Mouse (Mus musculus) hindbrain, embryonic 12.5 days (tissue): Measurements from ENCODE around the gene Nptx1. TPM values are rescaled to one million over a fixed set of nuclear protein-coding genes. Genes with fewer than 3 reads are reported as not detected.
A peak's percentile ranks its signal among the peaks of the same experiment; 100 is the strongest.

Experiments used
- ATAC-seq: fragments of 200-750 bp; cut with Nextera tagmentation; 2 replicates; pipeline ENCODE4 v1.8.0; 2017; ENCODE audit warnings: moderate TSS enrichment; ENCODE audit not compliant: low FRiP score
- H3K27ac ChIP-seq: fragments of 300-500 bp; sonication (generic); 2 replicates; pipeline ENCODE4 v1.5.1; 2016; ENCODE audit warnings: mild to moderate bottlenecking
- H3K27me3 ChIP-seq: fragments of 300-500 bp; sonication (generic); 2 replicates; pipeline ENCODE4 v1.6.1; 2016; ENCODE audit warnings: mild to moderate bottlenecking
- H3K36me3 ChIP-seq: fragments of 300-500 bp; sonication (generic); 2 replicates; pipeline ENCODE4 v1.6.1; 2016; ENCODE audit warnings: mild to moderate bottlenecking
- H3K4me1 ChIP-seq: fragments of 300-500 bp; sonication (generic); 2 replicates; pipeline ENCODE4 v1.6.1; 2016
- H3K4me2 ChIP-seq: fragments of 300-500 bp; sonication (generic); replicated peaks from 2 replicates; pipeline ENCODE4 v1.6.1; 2016; ENCODE audit warnings: mild to moderate bottlenecking
- H3K4me3 ChIP-seq: fragments of 300-500 bp; sonication (generic); 2 replicates; pipeline ENCODE4 v1.5.1; 2016; ENCODE audit warnings: mild to moderate bottlenecking
- H3K9ac ChIP-seq: fragments of 300-500 bp; sonication (generic); 2 replicates; pipeline ENCODE4 v1.6.1; 2016; ENCODE audit warnings: mild to moderate bottlenecking, moderate library complexity
- H3K9me3 ChIP-seq: fragments of 300-500 bp; sonication (generic); replicated peaks from 2 replicates; pipeline ENCODE4 v1.6.1; 2016; ENCODE audit warnings: mild to moderate bottlenecking
- WGBS: fragments of 180-500 bp; shearing (Covaris S2); methylation state at CpG from one replicate; pipeline ENCODE4 v1.1.7; 2016; 5-methylcytosine and 5-hydroxymethylcytosine counted together
- polyA plus RNA-seq: library from polyadenylated mRNA; unstranded; fragments of >200 nt; fragmentation: Nextera tagmentation; extraction: Ambion mirVana; gene quantifications from 2 replicates; pipeline ENCODE4 v1.2.1, GENCODE M21; 2016

Nptx1 gene
- polyA plus RNA-seq, 1 experiment from 2014 or later: 14.8 TPM

DNA sequence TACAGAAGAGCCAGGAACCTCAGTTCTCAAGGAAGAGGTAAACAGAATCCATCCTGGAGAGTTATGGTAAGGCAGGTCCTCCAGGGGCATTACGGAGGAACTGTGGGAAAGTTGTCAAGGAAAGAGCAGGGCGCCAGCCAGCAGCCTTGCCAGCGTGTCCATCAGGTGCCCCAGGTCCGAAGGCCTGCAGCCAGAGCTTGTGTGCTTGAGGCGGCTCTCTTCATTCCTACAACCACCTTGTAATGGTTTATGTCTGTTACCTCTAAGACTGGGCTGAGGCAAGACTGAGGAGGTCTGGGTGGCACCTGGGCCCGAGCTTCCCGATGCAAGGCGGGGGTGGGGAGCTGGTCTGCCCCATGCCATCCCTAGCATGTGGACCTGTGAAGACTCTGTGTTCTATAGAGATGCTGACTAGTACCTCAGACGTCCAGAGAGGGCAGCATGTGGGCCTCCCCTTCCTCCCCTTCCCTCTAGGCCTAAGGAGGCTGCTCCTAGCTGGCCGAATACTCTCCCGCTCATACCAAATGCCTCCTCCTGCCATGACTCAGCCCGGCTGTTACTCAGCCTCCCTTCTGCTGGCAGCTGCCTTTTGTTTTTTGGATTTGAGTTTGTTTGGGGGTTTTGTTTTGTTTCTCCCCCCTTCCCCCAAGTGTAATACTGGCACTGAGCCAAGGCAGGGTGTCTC, 30.7 kb downstream of the Nptx1 start:
- H3K4me1 ChIP-seq: peaks cover 45% of the 10 kb centered on the region
- 68% methylated on average over 12 of the region's 12 CpGs for WGBS
- no peak overlapping the region for H3K4me2 ChIP-seq
- no peaks in the 10 kb centered on the region for H3K27me3 ChIP-seq
- ATAC-seq: 0 out of 2 replicates have a peak, but pooled peaks have one; percentile 7
- no peak overlapping the region for H3K4me3 ChIP-seq
- no peak overlapping the region for H3K9ac ChIP-seq
- 0 out of 2 replicates have a peak overlapping the region, but pooled peaks have one; percentile 2 for H3K27ac ChIP-seq
- H3K36me3 ChIP-seq: no peaks in the 10 kb centered on the region
- H3K9me3 ChIP-seq: no peaks in the 10 kb centered on the region

DNA sequence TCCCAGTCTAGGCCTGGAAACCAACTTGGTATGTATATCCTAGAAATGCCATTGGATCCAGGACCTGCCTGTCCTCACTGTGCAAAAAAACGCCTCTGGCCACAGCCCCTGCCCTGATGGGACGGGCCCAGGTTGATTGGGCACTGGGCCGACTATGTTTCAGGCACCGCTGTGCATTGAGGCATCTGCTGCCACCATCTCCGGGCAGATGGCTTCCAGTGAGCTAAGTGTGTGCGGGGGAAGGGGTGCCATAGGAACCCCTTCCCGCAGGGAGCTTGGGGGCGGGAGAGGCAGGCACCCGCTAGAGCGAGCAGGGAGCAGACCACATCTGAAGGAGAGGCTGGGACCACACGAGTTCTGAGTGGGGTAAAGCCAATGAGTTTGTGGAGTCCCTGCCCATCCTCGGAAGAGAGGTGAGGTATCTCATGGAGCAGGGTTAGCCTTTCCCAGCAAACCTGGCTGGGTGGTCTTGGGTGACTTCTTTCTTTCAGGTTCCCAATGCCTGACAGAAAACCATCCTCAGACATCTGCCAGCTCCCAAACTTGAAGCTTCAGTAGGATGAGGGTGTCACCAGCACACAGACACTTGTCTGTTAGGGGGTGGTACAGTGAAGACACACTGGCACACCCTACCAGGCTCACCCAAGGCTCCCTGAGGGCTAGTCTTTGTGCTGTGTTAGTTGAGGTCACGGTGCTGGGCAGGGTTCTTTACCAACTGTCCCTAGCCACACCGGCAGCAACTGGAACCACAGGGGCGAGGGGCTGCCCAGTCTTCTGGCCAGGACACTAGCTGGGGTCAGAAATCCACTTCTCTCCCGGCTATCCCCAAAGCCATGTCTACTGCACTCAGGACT, 31.5 kb downstream of the Nptx1 start:
- H3K27ac ChIP-seq: peak overlapping the region; percentile 84

DNA sequence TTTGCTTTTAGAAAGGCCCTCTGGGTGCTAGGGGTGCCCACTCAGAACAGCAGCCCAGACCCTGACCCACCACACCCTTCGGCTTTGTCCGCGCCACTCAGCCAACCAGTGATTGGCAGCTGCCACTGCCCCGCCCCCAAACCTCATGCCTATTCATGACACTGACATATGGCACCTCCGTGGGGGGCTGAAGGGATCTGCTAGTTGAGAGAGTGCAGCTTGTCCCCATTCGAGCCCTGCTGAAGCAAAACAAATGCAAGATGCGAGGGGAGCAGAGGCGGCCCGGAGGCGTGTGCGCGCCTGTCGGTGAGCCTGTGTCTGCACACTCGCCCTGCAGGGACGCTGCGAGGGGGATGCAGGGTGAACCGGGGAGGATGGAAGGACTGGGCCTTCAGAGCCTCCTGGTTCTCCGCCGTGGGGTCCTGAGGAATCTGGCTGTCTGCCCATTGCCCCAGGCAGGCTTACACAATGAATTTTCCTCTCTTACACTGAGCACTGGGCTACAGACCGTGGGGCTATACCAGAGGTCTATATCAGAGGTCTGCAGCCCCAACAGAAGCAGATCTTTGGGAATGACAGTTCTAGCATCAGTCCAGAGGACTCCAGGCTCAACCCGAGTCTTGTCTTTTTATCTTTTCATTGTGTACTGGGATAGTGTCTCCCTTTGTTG, 32.5 kb downstream of the Nptx1 start:
- Histone ChIP-seq H3K4me1 (peaks cover 58% of the 10 kb centered on the region), H3K4me3 (peak overlapping the region; percentile 16), H3K27ac (peak overlapping the region; percentile 84), H3K36me3 (no peaks in the 10 kb centered on the region), H3K27me3 (no peaks in the 10 kb centered on the region; the same call in 1 of the 2 replicates), H3K9ac (peak overlapping the region; percentile 33; the same call in 1 of the 2 replicates), H3K9me3 (no peaks in the 10 kb centered on the region), H3K4me2 (peak overlapping the region; percentile 44)
- ATAC-seq: peak; percentile 75
- 3% methylated on average over 21 of the region's 21 CpGs for WGBS

More for the DNA sequence above, 31.5 kb downstream of the Nptx1 start:
- H3K9ac ChIP-seq: no peak overlapping the region; the same call in 1 of the 2 replicates
- H3K27me3 ChIP-seq: no peaks in the 10 kb centered on the region
- H3K9me3 ChIP-seq: no peaks in the 10 kb centered on the region
- peaks cover 49% of the 10 kb centered on the region for H3K4me1 ChIP-seq
- H3K36me3 ChIP-seq: no peaks in the 10 kb centered on the region
- H3K4me3 ChIP-seq: no peak overlapping the region
- ATAC-seq: peak; percentile 31
- no peak overlapping the region for H3K4me2 ChIP-seq
- WGBS: 63% methylated on average over 16 of the region's 16 CpGs

DNA sequence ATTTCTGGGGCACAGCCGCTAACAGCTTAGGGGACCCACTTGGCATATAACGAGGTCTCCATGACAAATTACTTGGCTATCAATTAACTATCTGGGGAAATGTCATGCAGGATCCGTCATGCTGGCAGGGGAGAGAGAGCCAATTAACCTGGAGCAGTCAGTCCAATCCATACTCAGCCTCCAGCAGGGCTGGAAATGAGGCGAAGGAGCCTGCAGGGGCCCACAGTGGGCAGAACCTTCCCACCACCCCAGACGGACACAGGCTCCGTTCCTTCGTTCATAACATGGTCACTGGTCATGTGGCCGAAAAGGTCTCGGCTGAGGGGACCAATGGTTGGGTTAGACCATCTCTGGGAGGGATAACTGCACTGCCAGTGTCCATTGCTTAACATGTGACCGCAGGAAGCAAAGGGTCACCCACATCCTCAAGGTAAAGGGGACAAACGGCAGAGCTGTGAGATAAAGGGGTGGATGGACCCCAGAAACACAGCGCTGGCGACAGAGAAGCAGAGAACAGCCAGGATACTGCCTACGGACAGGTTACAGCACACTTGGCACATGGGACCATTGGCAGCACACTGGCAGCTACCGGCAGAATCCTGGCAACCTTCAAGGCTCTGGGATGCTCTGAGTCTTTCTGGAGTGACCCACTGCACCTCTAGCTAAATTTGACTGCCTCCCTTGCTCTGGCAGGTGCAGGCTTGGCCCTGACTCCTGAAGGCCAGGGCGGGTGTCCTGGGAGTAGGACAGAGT, 33.3 kb downstream of the Nptx1 start:
- no peak overlapping the region for H3K4me3 ChIP-seq
- H3K27ac ChIP-seq: peak overlapping the region; percentile 84
- peak overlapping the region; percentile 44 for H3K4me2 ChIP-seq
- H3K27me3 ChIP-seq: no peaks in the 10 kb centered on the region; the same call in 1 of the 2 replicates
- H3K36me3 ChIP-seq: no peaks in the 10 kb centered on the region
- WGBS: 39% methylated on average over 16 of the region's 16 CpGs
- peak; percentile 9 for ATAC-seq
- peak overlapping the region; percentile 33; the same call in 1 of the 2 replicates for H3K9ac ChIP-seq
- H3K4me1 ChIP-seq: peaks cover 65% of the 10 kb centered on the region
- no peaks in the 10 kb centered on the region for H3K9me3 ChIP-seq

DNA sequence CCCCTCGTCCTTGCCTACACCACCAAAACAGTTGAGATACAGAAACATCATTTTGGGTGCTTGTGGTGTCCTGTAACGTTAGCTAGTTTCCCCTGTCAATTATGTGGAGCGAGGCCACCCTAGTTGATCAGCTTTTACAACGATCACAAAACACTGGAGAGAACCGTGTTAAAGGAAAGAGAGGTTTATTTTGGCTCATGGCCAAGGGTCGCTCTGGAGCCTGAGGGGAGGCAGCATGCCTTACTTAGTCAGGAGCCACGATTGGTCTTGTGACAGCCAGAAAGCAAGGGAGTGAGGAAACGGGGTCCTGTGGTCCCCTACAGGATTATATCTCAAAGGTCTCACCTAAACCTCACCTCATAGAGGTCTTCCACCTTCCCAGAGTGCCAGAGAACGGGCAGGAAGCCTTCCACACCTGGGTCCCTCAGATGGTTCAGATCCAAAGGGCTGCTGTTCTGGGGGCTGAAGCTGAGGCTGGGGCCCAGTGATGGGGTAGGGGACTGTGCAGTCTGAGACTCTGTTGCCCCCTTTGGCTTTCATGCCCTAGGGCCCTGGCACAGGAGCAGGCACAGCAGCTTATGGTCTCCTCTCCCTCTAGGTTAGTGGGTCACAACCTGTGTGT, 34.4 kb downstream of the Nptx1 start:
- Histone ChIP-seq H3K36me3 (peaks cover 4% of the 10 kb centered on the region; the same call in 1 of the 2 replicates), H3K4me3 (no peak overlapping the region), H3K4me1 (peaks cover 76% of the 10 kb centered on the region), H3K27ac (peak overlapping the region; percentile 84), H3K4me2 (no peak overlapping the region), H3K9ac (no peak overlapping the region), H3K9me3 (no peaks in the 10 kb centered on the region), H3K27me3 (no peaks in the 10 kb centered on the region; the same call in 1 of the 2 replicates)
- whole genome bisulfite sequencing: 51% methylated on average over 9 of the region's 9 CpGs
- ATAC-seq: no peak

DNA sequence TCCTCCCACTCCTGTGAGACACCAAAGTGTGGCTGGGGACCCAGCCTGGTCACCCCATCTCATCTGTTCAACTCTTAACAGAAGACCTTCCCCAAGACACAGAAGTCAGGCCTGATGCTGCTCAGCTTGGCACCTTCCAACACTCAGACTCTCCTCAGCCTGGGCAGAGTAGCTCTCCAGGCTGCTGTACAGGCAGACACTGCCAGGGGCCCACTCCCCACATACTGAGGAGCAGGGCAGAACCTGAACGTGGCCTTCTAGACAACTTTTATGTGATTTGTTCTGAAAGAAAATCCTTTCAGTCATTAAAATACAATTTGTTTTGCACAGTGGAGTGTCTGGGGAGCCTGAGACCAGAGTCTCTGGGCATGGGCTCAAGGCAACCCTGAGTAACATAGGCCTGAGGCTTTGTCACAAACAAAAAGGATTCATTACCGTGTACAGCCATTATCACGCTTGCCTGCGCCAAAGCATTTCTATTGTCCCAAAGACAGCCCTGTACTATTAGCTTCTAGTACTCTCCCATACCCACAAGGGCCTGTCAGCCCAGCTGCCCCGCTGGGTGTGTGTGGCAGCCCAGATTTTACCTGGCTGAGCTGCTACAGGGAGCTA, 38.3 kb downstream of the Nptx1 start:
- Histone ChIP-seq H3K27ac (peak overlapping the region; percentile 82), H3K4me2 (no peak overlapping the region), H3K4me3 (no peak overlapping the region), H3K27me3 (no peaks in the 10 kb centered on the region; the same call in 1 of the 2 replicates), H3K4me1 (peaks cover 56% of the 10 kb centered on the region), H3K9me3 (no peaks in the 10 kb centered on the region), H3K36me3 (peaks cover 26% of the 10 kb centered on the region), H3K9ac (no peak overlapping the region)
- WGBS: 38% methylated on average over 5 of the region's 5 CpGs
- ATAC-seq: peak; percentile 67

DNA sequence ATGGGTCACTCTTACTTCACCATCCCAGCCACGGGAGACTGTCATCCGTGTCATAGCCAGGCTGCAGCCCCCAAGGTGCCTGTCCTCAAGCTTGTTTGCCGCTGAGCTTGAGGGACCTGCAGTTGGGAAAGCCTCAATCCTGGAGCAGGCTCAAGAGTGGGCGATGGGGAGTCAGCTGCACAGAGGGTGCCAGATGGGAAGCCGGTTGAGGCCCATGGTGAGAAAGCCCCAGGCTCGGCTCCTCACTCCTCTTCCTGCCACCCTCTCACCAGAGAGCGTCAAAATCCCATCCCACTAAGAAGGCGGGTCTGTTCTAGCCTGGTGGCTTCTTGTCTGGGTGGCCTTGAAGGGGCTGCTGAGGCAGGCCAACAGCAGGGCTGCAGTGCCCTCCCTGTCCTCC, 39.8 kb downstream of the Nptx1 start:
- 89% methylated on average over 8 of the region's 8 CpGs for WGBS
- Histone ChIP-seq H3K4me1 (peaks cover 45% of the 10 kb centered on the region), H3K27ac (no peak overlapping the region), H3K27me3 (no peaks in the 10 kb centered on the region; the same call in 1 of the 2 replicates), H3K9me3 (no peaks in the 10 kb centered on the region), H3K4me3 (no peak overlapping the region), H3K36me3 (peaks cover 32% of the 10 kb centered on the region), H3K9ac (no peak overlapping the region), H3K4me2 (no peak overlapping the region)
- no peak for ATAC-seq

DNA sequence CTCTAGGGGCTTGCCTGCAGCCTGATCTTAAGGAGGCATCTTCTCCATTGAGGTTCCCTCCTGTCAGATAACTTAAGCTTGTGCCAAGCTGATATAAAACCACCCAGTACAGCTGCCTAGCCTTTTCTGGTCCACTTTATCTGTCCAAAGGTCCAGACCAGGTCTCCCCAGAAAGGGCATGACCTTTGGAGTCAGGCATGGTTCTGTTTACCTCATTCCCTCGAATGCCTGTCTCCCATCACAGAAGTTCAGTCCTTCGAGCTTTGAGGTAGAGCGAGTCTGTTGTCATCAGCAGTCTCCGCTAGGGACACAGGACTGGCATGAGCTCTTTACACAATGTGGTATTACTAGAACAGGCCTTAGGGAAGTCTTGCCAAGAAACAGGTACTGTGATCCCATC, 41.2 kb downstream of the Nptx1 start:
- H3K9ac ChIP-seq: no peak overlapping the region
- H3K4me2 ChIP-seq: no peak overlapping the region
- H3K4me3 ChIP-seq: no peak overlapping the region
- H3K36me3 ChIP-seq: peaks cover 46% of the 10 kb centered on the region
- 93% methylated on average over 4 of the region's 4 CpGs for WGBS
- peaks cover 37% of the 10 kb centered on the region for H3K4me1 ChIP-seq
- H3K9me3 ChIP-seq: no peaks in the 10 kb centered on the region
- H3K27ac ChIP-seq: no peak overlapping the region
- ATAC-seq: no peak
- H3K27me3 ChIP-seq: no peaks in the 10 kb centered on the region; the same call in 1 of the 2 replicates

DNA sequence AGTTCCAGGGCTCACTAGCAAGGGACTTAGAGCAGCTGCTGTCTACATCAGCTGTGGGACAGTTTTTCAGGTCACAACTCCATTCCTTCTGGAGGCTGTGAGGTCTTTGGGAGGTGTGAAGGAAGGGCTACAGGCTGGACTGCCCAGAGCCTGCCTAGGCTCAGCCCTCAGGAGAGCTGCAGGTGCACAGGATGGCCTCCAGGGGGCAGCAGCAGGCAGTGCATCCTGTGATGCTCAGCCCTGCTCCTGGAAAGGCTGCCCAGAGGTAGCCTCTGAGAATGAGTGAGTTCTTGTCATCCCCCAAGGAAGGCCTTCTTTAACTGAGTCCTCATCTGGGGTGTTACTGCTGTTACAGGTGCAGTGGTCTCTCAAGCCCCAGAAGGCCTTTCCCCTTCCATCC, 43.9 kb downstream of the Nptx1 start:
- H3K27ac ChIP-seq: no peak overlapping the region
- H3K36me3 ChIP-seq: peaks cover 70% of the 10 kb centered on the region
- peak; percentile 41 for ATAC-seq
- H3K9ac ChIP-seq: no peak overlapping the region
- H3K9me3 ChIP-seq: no peaks in the 10 kb centered on the region
- peaks cover 14% of the 10 kb centered on the region for H3K4me1 ChIP-seq
- H3K4me2 ChIP-seq: no peak overlapping the region
- H3K4me3 ChIP-seq: no peak overlapping the region
- no peaks in the 10 kb centered on the region for H3K27me3 ChIP-seq

DNA sequence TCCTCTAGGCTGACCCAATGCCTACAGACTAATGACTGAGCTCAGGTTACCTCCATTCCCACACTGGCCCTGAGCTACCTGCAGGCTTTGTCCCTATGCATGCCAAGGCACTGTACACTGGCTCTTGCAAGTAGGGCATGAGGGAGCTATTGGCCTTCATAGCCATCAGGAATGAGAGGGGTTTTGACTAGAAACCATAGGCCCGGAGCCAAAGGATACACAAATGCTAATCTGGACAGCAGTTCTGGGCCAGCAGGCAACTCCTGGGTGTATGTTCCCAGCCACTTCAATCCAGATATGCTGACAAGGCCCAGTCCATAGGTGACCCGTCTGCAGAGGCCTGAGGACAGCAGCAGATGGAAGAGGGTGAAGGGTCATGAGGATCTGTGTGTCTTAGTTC, 47.5 kb downstream of the Nptx1 start:
- H3K4me1 ChIP-seq: no peaks in the 10 kb centered on the region; the same call in 1 of the 2 replicates
- no peak overlapping the region for H3K9ac ChIP-seq
- 81% methylated on average over 2 of the region's 2 CpGs for WGBS
- peaks cover 61% of the 10 kb centered on the region for H3K36me3 ChIP-seq
- H3K4me3 ChIP-seq: no peak overlapping the region
- ATAC-seq: no peak
- no peaks in the 10 kb centered on the region for H3K9me3 ChIP-seq
- no peak overlapping the region for H3K27ac ChIP-seq
- no peaks in the 10 kb centered on the region for H3K27me3 ChIP-seq
- no peak overlapping the region for H3K4me2 ChIP-seq

DNA sequence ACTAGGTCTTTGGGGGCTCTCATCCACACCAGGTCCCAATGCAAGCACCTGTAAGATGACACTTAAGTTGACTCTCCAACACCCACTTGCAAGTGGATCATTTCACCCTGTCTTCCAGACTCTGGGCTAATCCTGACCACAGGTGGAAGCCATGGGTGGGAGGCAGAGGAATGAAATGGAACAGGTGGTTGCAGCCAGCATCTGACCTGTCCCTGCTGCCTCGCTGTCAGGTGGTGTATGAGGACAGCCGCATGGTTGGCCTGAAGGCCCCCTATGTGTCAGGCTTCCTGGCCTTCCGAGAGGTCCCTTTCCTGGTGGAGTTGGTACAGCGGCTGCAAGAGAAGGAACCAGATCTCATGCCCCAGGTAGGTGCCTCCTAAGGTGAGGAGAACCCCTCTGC, 48.3 kb downstream of the Nptx1 start:
- ATAC-seq: no peak
- Histone ChIP-seq H3K4me3 (no peak overlapping the region), H3K9me3 (no peaks in the 10 kb centered on the region), H3K27ac (no peak overlapping the region), H3K36me3 (peaks cover 59% of the 10 kb centered on the region), H3K27me3 (no peaks in the 10 kb centered on the region), H3K4me1 (peaks cover under 1% of the 10 kb centered on the region), H3K4me2 (no peak overlapping the region), H3K9ac (no peak overlapping the region)
- 86% methylated on average over 4 of the region's 4 CpGs for WGBS
